Mouse (Mus musculus) lung, embryonic 15.5 days (tissue): ENCODE results near the gene Zic2. TPM values are rescaled to one million over a fixed set of nuclear protein-coding genes. Genes with fewer than 3 reads are reported as not detected.

ENCODE experiments used
- ATAC-seq: fragments of 200-750 bp; cut with Nextera tagmentation; 2 replicates; pipeline ENCODE4 v1.8.0; 2017; ENCODE audit warnings: moderate number of reproducible peaks, borderline replicate concordance; ENCODE audit not compliant: low FRiP score, low TSS enrichment; ENCODE audit errors: extremely low read depth
- H3K27ac ChIP-seq: fragments of 300-500 bp; sonication (generic); 2 replicates; pipeline ENCODE4 v1.5.1; 2015; ENCODE audit warnings: moderate library complexity, mild to moderate bottlenecking, inconsistent platforms
- H3K27me3 ChIP-seq: fragments of 300-500 bp; sonication (generic); 2 replicates; pipeline ENCODE4 v1.6.1; 2015; ENCODE audit warnings: inconsistent platforms
- H3K36me3 ChIP-seq: fragments of 300-500 bp; sonication (generic); 2 replicates; pipeline ENCODE4 v1.6.1; 2015; ENCODE audit warnings: inconsistent platforms
- H3K4me1 ChIP-seq: fragments of 300-500 bp; sonication (generic); 2 replicates; pipeline ENCODE4 v1.6.1; 2015; ENCODE audit warnings: inconsistent platforms
- H3K4me2 ChIP-seq: fragments of 300-500 bp; sonication (generic); 2 replicates; pipeline ENCODE4 v1.6.1; 2015; ENCODE audit warnings: inconsistent platforms, mild to moderate bottlenecking, moderate library complexity
- H3K4me3 ChIP-seq: fragments of 300-500 bp; sonication (generic); 2 replicates; pipeline ENCODE4 v1.5.1; 2015; ENCODE audit warnings: mild to moderate bottlenecking, inconsistent platforms
- H3K9ac ChIP-seq: fragments of 300-500 bp; sonication (generic); 2 replicates; pipeline ENCODE4 v1.6.1; 2015; ENCODE audit warnings: inconsistent platforms
- H3K9me3 ChIP-seq: fragments of 300-500 bp; sonication (generic); 2 replicates; pipeline ENCODE4 v1.6.1; 2016; ENCODE audit warnings: inconsistent platforms
- WGBS: fragments of 180-500 bp; shearing (Covaris S2); methylation state at CpG from one replicate; pipeline ENCODE4 v1.1.7; 2015; 5-methylcytosine and 5-hydroxymethylcytosine counted together
- polyA plus RNA-seq: library from polyadenylated mRNA; unstranded; fragments of >200 nt; fragmentation: Nextera tagmentation; extraction: Ambion mirVana; gene quantifications from 2 replicates; pipeline ENCODE4 v1.2.1, GENCODE M21; 2015

The Zic2 gene
- polyA plus RNA-seq, 1 experiment from 2014 or later: not detected

- peaks cover 84% of the 10 kb centered on the region for H3K27me3 ChIP-seq
Observed at GRCm38 (mm10) chr14:122490441-122491328, 15.4 kb downstream of the Zic2 start, which contains the start of gene Gm10837. Gene Gm10837 (plus strand): TSS chr14:122490586.

DNA sequence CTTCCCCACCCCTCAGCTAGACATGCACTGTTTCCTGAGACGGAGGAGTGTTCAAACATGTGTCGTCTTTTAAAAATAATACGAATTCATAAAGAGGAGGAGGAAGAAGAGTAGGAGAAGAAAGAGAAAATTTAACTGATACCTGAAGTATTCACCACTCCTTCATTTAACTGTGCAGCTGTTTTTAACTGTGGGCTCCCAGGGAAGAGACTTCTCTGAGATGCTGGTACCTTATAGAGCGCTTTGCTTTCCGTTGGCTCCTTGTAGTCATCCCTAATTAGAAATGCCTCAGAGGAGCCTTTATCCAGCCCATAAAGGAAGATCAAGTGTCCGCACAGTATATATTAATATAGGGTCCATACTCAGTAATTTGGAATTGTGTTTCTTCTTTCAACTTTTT lies 16.3 kb downstream of the Zic2 start:
- ATAC-seq: no peak
- 67% methylated on average over 6 of the region's 6 CpGs for WGBS
- Histone ChIP-seq H3K9me3 (no peaks in the 10 kb centered on the region), H3K27me3 (peaks cover 75% of the 10 kb centered on the region), H3K36me3 (no peaks in the 10 kb centered on the region), H3K4me1 (0 out of 2 replicates have a peak, but pooled peaks cover 4% of the 10 kb centered on the region), H3K4me2 (no peak overlapping the region), H3K9ac (no peak overlapping the region), H3K4me3 (no peak overlapping the region), H3K27ac (no peak overlapping the region)

More at GRCm38 (mm10) chr14:122490441-122491328, 15.4 kb downstream of the Zic2 start, which contains the start of gene Gm10837:
- Histone ChIP-seq H3K36me3 (no peaks in the 10 kb centered on the region), H3K4me1 (0 out of 2 replicates have a peak, but pooled peaks cover 4% of the 10 kb centered on the region), H3K4me2 (peak within 1 kb of the TSS; percentile 44), H3K4me3 (0 out of 2 replicates have a peak within 1 kb of the TSS, but pooled peaks have one; percentile 13), H3K9me3 (no peaks in the 10 kb centered on the region), H3K9ac (no peak within 1 kb of the TSS), H3K27ac (no peak within 1 kb of the TSS)
- ATAC-seq: peak; percentile 27; the same call in 1 of the 2 replicates
- 2% methylated on average over 51 of the region's 51 CpGs for WGBS

DNA sequence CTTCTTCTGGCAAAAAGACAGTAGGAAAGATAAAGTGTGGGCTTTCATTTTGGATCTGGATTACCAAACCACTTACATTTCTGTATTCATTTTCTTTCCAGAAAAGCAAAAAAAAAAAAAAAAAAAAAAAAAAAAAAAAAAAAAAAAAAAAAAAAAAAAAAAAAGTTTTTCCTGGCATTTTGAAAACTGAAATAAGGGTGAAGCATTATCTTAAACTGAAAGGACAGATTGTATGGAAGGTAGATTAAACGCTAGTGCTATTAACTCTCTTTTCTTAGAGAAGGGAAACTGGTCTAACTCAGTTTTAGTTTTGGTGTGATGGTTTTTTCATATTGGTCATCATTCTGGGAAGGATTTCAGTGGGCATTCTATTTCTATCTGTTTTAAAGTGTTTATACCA lies 16.8 kb downstream of the Zic2 start:
- Histone ChIP-seq H3K9ac (no peak overlapping the region), H3K27me3 (peaks cover 76% of the 10 kb centered on the region), H3K4me2 (no peak overlapping the region), H3K4me3 (no peak overlapping the region), H3K36me3 (no peaks in the 10 kb centered on the region), H3K27ac (no peak overlapping the region), H3K9me3 (no peaks in the 10 kb centered on the region), H3K4me1 (0 out of 2 replicates have a peak, but pooled peaks cover 4% of the 10 kb centered on the region)
- 79% methylated on average over 1 of the region's 1 CpGs for WGBS
- ATAC-seq: no peak

DNA sequence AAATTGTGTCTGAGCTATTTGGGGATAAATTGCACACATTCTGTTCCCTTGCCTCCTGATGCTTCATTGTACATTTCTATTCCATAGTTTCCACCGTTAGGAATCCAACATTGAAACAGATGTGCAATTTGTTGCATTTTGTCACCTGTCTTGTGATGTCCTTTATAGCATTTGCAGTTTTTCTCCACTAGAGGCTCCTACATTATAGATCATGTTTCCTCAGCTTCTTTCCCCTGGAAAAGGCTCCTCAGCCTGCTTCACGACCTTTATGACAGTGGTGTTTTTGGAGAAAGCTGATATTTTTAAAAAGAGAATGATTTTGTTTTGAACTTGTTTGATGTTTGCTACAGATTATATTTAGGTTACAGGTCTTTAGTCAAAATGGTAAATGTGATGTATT lies 33.8 kb downstream of the Zic2 start:
- 24% methylated on average over 2 of the region's 2 CpGs for WGBS
- Histone ChIP-seq H3K9ac (no peak overlapping the region), H3K4me1 (no peaks in the 10 kb centered on the region), H3K27me3 (0 out of 2 replicates have a peak, but pooled peaks cover 16% of the 10 kb centered on the region), H3K4me3 (no peak overlapping the region), H3K4me2 (no peak overlapping the region), H3K27ac (no peak overlapping the region), H3K36me3 (no peaks in the 10 kb centered on the region), H3K9me3 (no peaks in the 10 kb centered on the region)
- no peak for ATAC-seq

- H3K4me3 ChIP-seq: no peak overlapping the region
- no peaks in the 10 kb centered on the region for H3K4me1 ChIP-seq
- no peaks in the 10 kb centered on the region for H3K9me3 ChIP-seq
- 0 out of 2 replicates have a peak, but pooled peaks cover 16% of the 10 kb centered on the region for H3K27me3 ChIP-seq
- H3K9ac ChIP-seq: no peak overlapping the region
- ATAC-seq: no peak
- WGBS: 40% methylated on average over 3 of the region's 3 CpGs
- H3K27ac ChIP-seq: no peak overlapping the region
- no peak overlapping the region for H3K4me2 ChIP-seq
- no peaks in the 10 kb centered on the region for H3K36me3 ChIP-seq
Observed at GRCm38 (mm10) chr14:122511519-122511918, 36.3 kb downstream of the Zic2 start.

GRCm38 (mm10) chr14:122513511-122514036 lies 38.3 kb downstream of the Zic2 start:
- ATAC-seq: no peak; the same call in 1 of the 2 replicates
- H3K4me3 ChIP-seq: no peak overlapping the region
- no peaks in the 10 kb centered on the region for H3K9me3 ChIP-seq
- H3K27me3 ChIP-seq: 0 out of 2 replicates have a peak, but pooled peaks cover 16% of the 10 kb centered on the region
- no peak overlapping the region for H3K27ac ChIP-seq
- WGBS: 19% methylated on average over 1 of the region's 1 CpGs
- H3K36me3 ChIP-seq: no peaks in the 10 kb centered on the region
- no peak overlapping the region for H3K9ac ChIP-seq
- no peak overlapping the region for H3K4me2 ChIP-seq
- no peaks in the 10 kb centered on the region for H3K4me1 ChIP-seq

- Histone ChIP-seq H3K4me3 (no peak overlapping the region), H3K27me3 (no peaks in the 10 kb centered on the region), H3K4me2 (no peak overlapping the region), H3K9ac (no peak overlapping the region), H3K36me3 (no peaks in the 10 kb centered on the region), H3K27ac (no peak overlapping the region), H3K4me1 (no peaks in the 10 kb centered on the region), H3K9me3 (no peaks in the 10 kb centered on the region)
- ATAC-seq: no peak
- WGBS: 73% methylated on average over 4 of the region's 4 CpGs
Observed at GRCm38 (mm10) chr14:122528475-122528874, 53.2 kb downstream of the Zic2 start.

Other genes with a start within 250 kb of the Zic2 start
- gene Gm5089, start 24.3 kb upstream of the Zic2 start, polyA plus RNA-seq: not detected in 2 replicates
- 0.08 TPM in 1 of 2 replicates, not detected in the other for gene Zic5, start 9.8 kb upstream of the Zic2 start, polyA plus RNA-seq
- gene Gm10837, start 15.2 kb downstream of the Zic2 start, polyA plus RNA-seq: not detected in 2 replicates
- 19.8 and 20.6 TPM in 2 replicates for gene Pcca, start 58.9 kb downstream of the Zic2 start, polyA plus RNA-seq